12 mouse cellular contexts compared by ENCODE assay signal in the genomic region with DNA sequence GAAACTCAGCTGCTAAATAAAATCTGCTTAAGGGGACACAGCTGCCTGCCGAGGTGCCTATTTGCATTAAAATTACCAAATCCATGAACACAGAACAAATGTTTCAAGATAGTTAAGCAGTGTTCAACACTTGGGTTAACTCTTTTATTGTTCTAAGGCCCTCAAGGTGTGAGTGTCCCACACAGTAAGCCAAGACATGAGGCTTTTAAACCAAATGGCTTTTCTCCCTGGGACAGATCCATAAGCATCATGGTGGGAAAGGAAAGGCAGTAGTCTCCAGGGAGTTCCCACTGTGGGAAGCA.
"Had no signal": no experiment of that assay in that cellular context is flagged by ENCODE, and none has a peak within 500 bp of the region (broad histone marks: within the 10 kb centered on the region; RNA-seq: fewer than 3 reads in every experiment).

No protein-coding gene starts in this region.

- H3K36me3 ChIP-seq: limb, embryonic 10.5 days; liver, embryonic 15.5 days had no signal

- H3K27me3 ChIP-seq: liver, embryonic 15.5 days had no signal

- DNase-seq: kidney, adult 9 months; kidney, postnatal 10 days; kidney, postnatal 4 days; lung, adult 2 months; lung, postnatal 36 days; right cerebral cortex, postnatal 25 days; thymus, postnatal 4 days had no signal

- H3K4me1 ChIP-seq: liver, embryonic 15.5 days had no signal

- H3K9me3 ChIP-seq: limb, embryonic 10.5 days; liver, embryonic 15.5 days had no signal

- ATAC-seq: lung, postnatal 0 days had no signal

- H3K4me2 ChIP-seq: liver, embryonic 11.5 days; liver, embryonic 15.5 days had no signal

- H3K27ac ChIP-seq: left cerebral cortex, adult 2 months; limb, embryonic 10.5 days; liver, embryonic 15.5 days had no signal

- H3K4me3 ChIP-seq: left cerebral cortex, adult 2 months; limb, embryonic 10.5 days; liver, embryonic 15.5 days had no signal

- H3K9ac ChIP-seq: liver, embryonic 15.5 days had no signal
